Mouse (Mus musculus) heart, embryonic 13.5 days (tissue): Measurements from ENCODE around the gene Gm28047. TPM values are rescaled to one million over a fixed set of nuclear protein-coding genes. Genes with fewer than 3 reads are reported as not detected.
"Not testable (repeated sequence)": the region's sequence is repeated elsewhere in the genome, so short reads cannot be mapped to it uniquely, and the experiment has no call there.

Experiments
- ATAC-seq: fragments of 200-750 bp; cut with Nextera tagmentation; 2 replicates; pipeline ENCODE4 v1.8.0; 2017; ENCODE audit warnings: moderate TSS enrichment; ENCODE audit not compliant: insufficient number of reproducible peaks, low FRiP score, low TSS enrichment; ENCODE audit errors: extremely low read depth
- H3K27ac ChIP-seq: fragments of 300-500 bp; sonication (generic); replicated peaks from 2 replicates; pipeline ENCODE4 v1.5.1; 2015; ENCODE audit warnings: moderate library complexity, mild to moderate bottlenecking, inconsistent platforms
- H3K27me3 ChIP-seq: fragments of 300-500 bp; sonication (generic); replicated peaks from 2 replicates; pipeline ENCODE4 v1.6.1; 2015; ENCODE audit warnings: mild to moderate bottlenecking, inconsistent platforms
- H3K36me3 ChIP-seq: fragments of 300-500 bp; sonication (generic); 2 replicates; pipeline ENCODE4 v1.6.1; 2015; ENCODE audit warnings: mild to moderate bottlenecking, inconsistent platforms
- H3K4me1 ChIP-seq: fragments of 300-500 bp; sonication (generic); 2 replicates; pipeline ENCODE4 v1.6.1; 2015; ENCODE audit warnings: inconsistent platforms
- H3K4me2 ChIP-seq: fragments of 300-500 bp; sonication (generic); 2 replicates; pipeline ENCODE4 v1.6.1; 2015; ENCODE audit warnings: inconsistent platforms, mild to moderate bottlenecking, moderate library complexity
- H3K4me3 ChIP-seq: fragments of 300-500 bp; sonication (generic); 2 replicates; pipeline ENCODE4 v1.5.1; 2015; ENCODE audit warnings: moderate library complexity, mild to moderate bottlenecking, inconsistent platforms
- H3K9ac ChIP-seq: fragments of 300-500 bp; sonication (generic); 2 replicates; pipeline ENCODE4 v1.6.1; 2015; ENCODE audit warnings: inconsistent platforms, mild to moderate bottlenecking, moderate library complexity
- H3K9me3 ChIP-seq: fragments of 300-500 bp; sonication (generic); 2 replicates; pipeline ENCODE4 v1.6.1; 2016; ENCODE audit warnings: inconsistent platforms
- WGBS: fragments of 180-500 bp; shearing (Covaris S2); methylation state at CpG from one replicate; pipeline ENCODE4 v1.1.7; 2015; ENCODE audit warnings: mixed read lengths; 5-methylcytosine and 5-hydroxymethylcytosine counted together
- polyA plus RNA-seq: library from polyadenylated mRNA; unstranded; fragments of >200 nt; fragmentation: Nextera tagmentation; extraction: Ambion mirVana; gene quantifications from 2 replicates; pipeline ENCODE4 v1.2.1, GENCODE M21; 2015

Gm28047 gene
- polyA plus RNA-seq, 1 experiment from 2014 or later, result not detected

- 96% methylated on average over 5 of the region's 5 CpGs for WGBS
- H3K4me3 ChIP-seq, result no peak overlapping the region
- no peak for ATAC-seq
Measured at GRCm38 (mm10) chr15:102619486-102619885, 5.4 kb downstream of the Gm28047 start.

DNA sequence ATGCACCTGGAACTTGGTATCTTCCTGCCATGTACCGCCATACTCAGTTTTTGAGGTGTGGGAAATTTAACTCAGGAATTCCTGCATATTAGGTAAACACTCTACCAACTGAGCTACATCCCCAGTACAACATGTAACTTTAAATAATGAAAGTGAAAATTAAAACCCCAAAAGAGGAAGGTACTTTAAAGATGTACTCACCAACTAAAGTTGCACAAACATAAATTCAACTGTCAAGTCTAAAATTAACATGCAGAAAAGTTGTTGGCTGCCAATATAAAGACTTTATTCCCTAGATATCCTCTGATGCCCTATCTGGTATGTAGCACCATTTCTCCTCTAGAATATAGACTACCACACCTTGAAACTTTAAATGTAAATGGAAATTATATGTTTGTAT, 7.2 kb downstream of the Gm28047 start:
- no peak overlapping the region for H3K4me2 ChIP-seq
- H3K27ac ChIP-seq, result no peak overlapping the region
- H3K9me3 ChIP-seq, result no peaks in the 10 kb centered on the region
- H3K36me3 ChIP-seq, result peaks cover 28% of the 10 kb centered on the region
- H3K4me3 ChIP-seq, result no peak overlapping the region
- no peaks in the 10 kb centered on the region for H3K27me3 ChIP-seq
- H3K9ac ChIP-seq, result no peak overlapping the region
- no peak for ATAC-seq
- WGBS, result 78% methylated on average over 1 of the region's 1 CpGs
- H3K4me1 ChIP-seq, result peaks cover 13% of the 10 kb centered on the region

More at GRCm38 (mm10) chr15:102619486-102619885, 5.4 kb downstream of the Gm28047 start:
- no peak overlapping the region for H3K4me2 ChIP-seq
- peaks cover 21% of the 10 kb centered on the region for H3K4me1 ChIP-seq
- peaks cover 18% of the 10 kb centered on the region for H3K36me3 ChIP-seq
- H3K27ac ChIP-seq, result no peak overlapping the region
- no peaks in the 10 kb centered on the region for H3K9me3 ChIP-seq
- no peaks in the 10 kb centered on the region for H3K27me3 ChIP-seq
- no peak overlapping the region for H3K9ac ChIP-seq

DNA sequence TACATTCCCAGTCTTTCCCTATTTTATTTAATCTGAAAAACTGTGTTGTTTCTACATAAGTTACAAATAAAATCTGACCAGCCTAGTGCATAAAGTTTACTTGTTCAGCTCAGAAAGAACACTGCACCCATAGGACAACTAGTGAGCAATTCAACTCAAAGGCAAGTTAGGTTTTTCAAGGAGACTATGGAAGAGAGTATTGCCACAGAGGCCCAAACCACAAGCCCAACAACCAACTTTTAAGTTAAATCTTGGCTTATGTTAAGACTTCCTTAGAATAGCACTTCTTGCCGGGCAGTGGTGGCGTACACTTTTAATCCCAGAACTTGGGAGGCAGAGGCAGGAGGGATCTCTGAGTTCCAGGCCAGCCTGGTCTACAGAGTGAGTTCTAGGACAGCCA, 8.7 kb downstream of the Gm28047 start:
- 94% methylated on average over 2 of the region's 2 CpGs for WGBS

GRCm38 (mm10) chr15:102614224-102614623, 10.6 kb downstream of the Gm28047 start:
- no peak overlapping the region for H3K9ac ChIP-seq
- no peaks in the 10 kb centered on the region for H3K27me3 ChIP-seq
- H3K36me3 ChIP-seq, result peaks cover 19% of the 10 kb centered on the region
- H3K4me3 ChIP-seq, result no peak overlapping the region
- H3K27ac ChIP-seq, result no peak overlapping the region
- no peak overlapping the region for H3K4me2 ChIP-seq
- 0 out of 2 replicates have a peak, but pooled peaks cover 4% of the 10 kb centered on the region for H3K4me1 ChIP-seq
- ATAC-seq, result no peak
- H3K9me3 ChIP-seq, result no peaks in the 10 kb centered on the region

More for the DNA sequence above, 8.7 kb downstream of the Gm28047 start:
- ATAC-seq, result no peak
- Histone ChIP-seq H3K36me3 (peaks cover 30% of the 10 kb centered on the region), H3K4me1 (0 out of 2 replicates have a peak, but pooled peaks cover 4% of the 10 kb centered on the region), H3K9me3 (no peaks in the 10 kb centered on the region), H3K4me3 (no peak overlapping the region), H3K27me3 (no peaks in the 10 kb centered on the region), H3K9ac (no peak overlapping the region), H3K4me2 (no peak overlapping the region), H3K27ac (no peak overlapping the region)

GRCm38 (mm10) chr15:102612966-102613365, 11.9 kb downstream of the Gm28047 start:
- ATAC-seq, result no peak
- H3K4me2 ChIP-seq, result no peak overlapping the region
- H3K4me3 ChIP-seq, result no peak overlapping the region
- H3K9me3 ChIP-seq, result no peaks in the 10 kb centered on the region
- H3K27ac ChIP-seq, result no peak overlapping the region
- peaks cover 14% of the 10 kb centered on the region for H3K36me3 ChIP-seq
- H3K4me1 ChIP-seq, result peaks cover 9% of the 10 kb centered on the region; the same call in 1 of the 2 replicates
- no peaks in the 10 kb centered on the region for H3K27me3 ChIP-seq
- no peak overlapping the region for H3K9ac ChIP-seq

DNA sequence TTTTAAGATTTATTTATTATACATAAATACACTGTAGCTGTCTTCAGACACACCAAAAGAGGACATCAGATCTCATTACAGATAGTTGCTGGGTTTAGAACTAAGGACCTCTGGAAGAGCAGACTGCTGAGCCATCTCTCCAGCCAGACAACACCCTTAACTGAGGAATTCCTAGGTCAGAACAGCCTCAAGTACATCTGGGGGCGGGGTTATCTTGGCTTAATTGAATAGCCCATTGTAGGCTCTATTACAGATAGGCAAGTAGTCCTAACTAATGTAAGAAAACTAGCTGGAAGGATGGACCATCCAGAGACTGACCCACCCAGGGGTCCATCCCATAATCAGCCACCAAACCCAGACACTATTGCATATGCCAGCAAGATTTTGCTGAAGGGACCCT, 16.3 kb downstream of the Gm28047 start:
- not testable (repeated sequence) for H3K4me3 ChIP-seq, H3K4me1 ChIP-seq, H3K27ac ChIP-seq, H3K9me3 ChIP-seq, ATAC-seq, H3K27me3 ChIP-seq, H3K9ac ChIP-seq, H3K4me2 ChIP-seq
- peaks cover 13% of the 10 kb centered on the region for H3K36me3 ChIP-seq
- 52% methylated on average over 1 of the region's 1 CpGs for WGBS

GRCm38 (mm10) chr15:102593996-102594656, 30.7 kb downstream of the Gm28047 start:
- Histone ChIP-seq H3K36me3 (peaks cover 9% of the 10 kb centered on the region), H3K27me3 (no peaks in the 10 kb centered on the region), H3K4me3 (no peak overlapping the region), H3K9me3 (no peaks in the 10 kb centered on the region), H3K9ac (0 out of 2 replicates have a peak overlapping the region, but pooled peaks have one; percentile 37), H3K27ac (no peak overlapping the region), H3K4me2 (peak overlapping the region; percentile 25; the same call in 1 of the 2 replicates), H3K4me1 (peaks cover 32% of the 10 kb centered on the region)
- WGBS, result 59% methylated on average over 8 of the region's 8 CpGs
- ATAC-seq, result no peak

DNA sequence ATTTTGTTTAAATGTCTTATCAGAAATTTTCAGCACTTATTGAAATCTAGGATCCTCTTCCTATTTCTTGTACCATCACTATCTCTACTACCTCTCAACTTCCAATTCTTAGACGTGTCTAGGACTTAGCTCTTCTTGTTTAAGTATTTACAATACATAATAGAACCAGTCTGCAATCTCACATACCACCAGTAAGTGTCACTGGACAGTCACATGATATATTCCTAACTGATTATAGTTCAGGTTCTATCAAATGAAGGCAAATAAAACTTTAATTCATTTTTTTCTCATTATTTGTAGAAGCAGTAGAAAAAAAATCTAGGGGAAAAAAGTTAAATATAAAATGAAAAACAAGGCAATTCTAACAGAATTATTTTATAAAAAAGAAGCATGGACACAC, 32.2 kb downstream of the Gm28047 start:
- Histone ChIP-seq H3K9ac (no peak overlapping the region), H3K27me3 (no peaks in the 10 kb centered on the region), H3K27ac (no peak overlapping the region), H3K4me1 (peaks cover 32% of the 10 kb centered on the region), H3K36me3 (peaks cover 9% of the 10 kb centered on the region), H3K9me3 (no peaks in the 10 kb centered on the region), H3K4me2 (no peak overlapping the region), H3K4me3 (no peak overlapping the region)
- no peak for ATAC-seq
- WGBS, result 35% methylated on average over 1 of the region's 1 CpGs

- WGBS, result 71% methylated on average over 1 of the region's 1 CpGs
- no peak overlapping the region for H3K9ac ChIP-seq
- no peak for ATAC-seq
- peaks cover 9% of the 10 kb centered on the region for H3K36me3 ChIP-seq
- H3K4me2 ChIP-seq, result no peak overlapping the region
- no peaks in the 10 kb centered on the region for H3K9me3 ChIP-seq
- H3K4me3 ChIP-seq, result no peak overlapping the region
- H3K4me1 ChIP-seq, result peaks cover 30% of the 10 kb centered on the region
- H3K27me3 ChIP-seq, result no peaks in the 10 kb centered on the region
- peak overlapping the region; percentile 26; the same call in 1 of the 2 replicates for H3K27ac ChIP-seq
Measured at GRCm38 (mm10) chr15:102590567-102590966, 34.3 kb downstream of the Gm28047 start.

GRCm38 (mm10) chr15:102589826-102590225, 35.0 kb downstream of the Gm28047 start:
- 93% methylated on average over 8 of the region's 8 CpGs for WGBS
- no peak for ATAC-seq
- H3K4me3 ChIP-seq, result no peak overlapping the region
- H3K27me3 ChIP-seq, result no peaks in the 10 kb centered on the region
- H3K36me3 ChIP-seq, result peaks cover 9% of the 10 kb centered on the region
- H3K4me1 ChIP-seq, result peaks cover 24% of the 10 kb centered on the region
- H3K9ac ChIP-seq, result no peak overlapping the region
- no peaks in the 10 kb centered on the region for H3K9me3 ChIP-seq
- no peak overlapping the region for H3K4me2 ChIP-seq
- no peak overlapping the region for H3K27ac ChIP-seq

DNA sequence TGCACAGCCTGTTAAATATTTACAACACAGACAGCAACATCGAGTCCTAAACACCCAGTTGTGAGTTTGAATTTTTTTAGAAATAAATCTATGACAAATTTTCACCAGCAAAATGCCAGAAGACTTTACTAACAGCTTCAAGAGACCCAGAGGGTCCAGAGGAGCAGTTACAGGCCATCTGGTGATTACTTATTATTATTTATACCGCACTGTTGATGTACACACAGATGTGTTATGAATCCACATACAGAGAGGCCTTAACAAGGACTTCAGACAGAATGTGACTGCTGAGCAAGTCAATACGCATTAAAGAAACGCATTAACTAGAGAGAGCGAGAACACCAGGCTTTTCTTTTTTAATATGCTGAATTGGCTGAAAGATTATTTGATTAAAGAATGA, 39.4 kb downstream of the Gm28047 start:
- H3K4me1 ChIP-seq, result peaks cover 5% of the 10 kb centered on the region
- no peak overlapping the region for H3K9ac ChIP-seq
- H3K27ac ChIP-seq, result no peak overlapping the region
- no peaks in the 10 kb centered on the region for H3K27me3 ChIP-seq
- H3K9me3 ChIP-seq, result no peaks in the 10 kb centered on the region
- no peak overlapping the region for H3K4me2 ChIP-seq
- no peak for ATAC-seq
- peaks cover 9% of the 10 kb centered on the region for H3K36me3 ChIP-seq
- 92% methylated on average over 5 of the region's 5 CpGs for WGBS
- no peak overlapping the region for H3K4me3 ChIP-seq

DNA sequence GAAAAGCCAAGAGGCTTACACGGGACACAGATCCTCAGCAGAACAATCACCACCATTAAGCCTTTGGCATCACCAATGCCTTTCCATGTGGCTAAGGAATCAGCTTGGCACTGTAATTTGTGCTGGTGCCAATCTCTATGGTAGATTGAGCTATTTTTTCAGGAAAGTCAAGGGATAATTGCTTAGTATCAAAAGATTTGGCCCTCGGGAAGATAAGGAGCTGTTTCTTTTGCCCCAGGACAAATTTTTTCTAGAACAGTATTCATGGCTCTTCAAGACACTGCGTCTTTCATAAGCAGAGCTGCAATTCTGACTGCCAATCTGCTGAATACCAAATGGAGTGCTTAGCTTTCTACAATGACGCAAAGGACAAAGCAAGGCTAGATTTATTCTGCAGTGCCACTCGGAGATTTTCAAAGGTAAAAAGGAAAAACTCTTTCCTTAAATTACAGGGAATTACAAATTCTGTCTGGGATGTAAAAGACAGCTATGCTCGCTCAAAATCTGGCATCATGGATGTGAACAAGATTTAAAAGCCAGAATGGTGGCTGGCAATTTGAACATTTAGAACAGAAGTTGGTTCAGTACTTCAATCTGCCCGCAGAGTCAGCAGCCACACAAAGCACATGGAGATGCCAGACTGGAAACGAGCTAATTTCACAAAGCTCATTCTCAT, 41.0 kb downstream of the Gm28047 start:
- no peak for ATAC-seq
- Histone ChIP-seq H3K36me3 (peaks cover 13% of the 10 kb centered on the region), H3K4me1 (no peaks in the 10 kb centered on the region), H3K27me3 (no peaks in the 10 kb centered on the region), H3K4me2 (no peak overlapping the region), H3K9me3 (no peaks in the 10 kb centered on the region), H3K9ac (no peak overlapping the region), H3K27ac (no peak overlapping the region; the same call in 1 of the 2 replicates), H3K4me3 (no peak overlapping the region)
- 66% methylated on average over 8 of the region's 8 CpGs for WGBS
